Mouse (Mus musculus) CH12.LX (cell line): ENCODE results near the gene Trim26.

Source experiments
- CTCF ChIP-seq, 2 experiments: IDR thresholded peaks in 1 of 2; conservative IDR thresholded peaks in 1 of 2; 2 replicates each; pipeline ENCODE4 v1.5.1; 2011 to 2012; ENCODE audit warnings: low read depth in 2 of 2, low read length in 2 of 2, improper control_type of control experiment in 1 of 2, inconsistent platforms in 1 of 2, mild to moderate bottlenecking in 1 of 2, moderate library complexity in 1 of 2
- E2F4 ChIP-seq: IDR thresholded peaks from 2 replicates; pipeline ENCODE4 v1.6.1; 2011; ENCODE audit warnings: low read depth, low read length, improper control_type of control experiment; ENCODE audit not compliant: insufficient replicate concordance
- EP300 ChIP-seq: IDR thresholded peaks from 2 replicates; pipeline ENCODE4 v1.6.1; 2011; ENCODE audit warnings: low read length, improper control_type of control experiment
- POLR2A ChIP-seq: IDR thresholded peaks from 2 replicates; pipeline ENCODE4 v1.6.1; 2011; ENCODE audit warnings: low read depth, mild to moderate bottlenecking, improper control_type of control experiment, low read length
- SMC3 ChIP-seq: IDR thresholded peaks from 2 replicates; pipeline ENCODE4 v1.6.1; 2011; ENCODE audit warnings: low read depth, low read length, improper control_type of control experiment
- TCF12 ChIP-seq: IDR thresholded peaks from 2 replicates; pipeline ENCODE4 v1.6.1; 2014; ENCODE audit warnings: low read depth, mild to moderate bottlenecking, inconsistent platforms, low read length, improper control_type of control experiment
- UBTF ChIP-seq: IDR thresholded peaks from 2 replicates; pipeline ENCODE4 v1.6.1; 2012; ENCODE audit warnings: low read depth, mild to moderate bottlenecking, inconsistent platforms, low read length, improper control_type of control experiment, moderate library complexity
- USF1 ChIP-seq: IDR thresholded peaks from 2 replicates; pipeline ENCODE4 v1.6.1; 2014; ENCODE audit warnings: low read depth, mild to moderate bottlenecking, inconsistent platforms, low read length, improper control_type of control experiment
- ZC3H11A ChIP-seq: IDR thresholded peaks from 2 replicates; pipeline ENCODE4 v1.6.1; 2012; ENCODE audit warnings: low read depth, mild to moderate bottlenecking, inconsistent platforms, low read length, improper control_type of control experiment

GRCm38 (mm10) chr17:36858181-36858580, 21.2 kb downstream of the Trim26 start:
- TF ChIP-seq ZC3H11A (no peak), CTCF (conservative IDR thresholded peaks at IDR 0.05 in 1 of 2, IDR thresholded peaks at IDR 0.05 in 1 of 2; ENCODE audit: low read depth in 2 of 2, low read length in 2 of 2) (no peak), EP300 (no peak), POLR2A (no peak), E2F4 (no peak), SMC3 (no peak), UBTF (no peak), TCF12 (no peak), USF1 (no peak)
